Mouse (Mus musculus): ENCODE measurements around the gene Iqsec1. TPM values are rescaled to one million over a fixed set of nuclear protein-coding genes. Genes with fewer than 3 reads are reported as not detected.

Iqsec1 gene
- total and polyA plus RNA-seq, 2 experiments from 2014 or later = 34.5 to 149 TPM

DNA sequence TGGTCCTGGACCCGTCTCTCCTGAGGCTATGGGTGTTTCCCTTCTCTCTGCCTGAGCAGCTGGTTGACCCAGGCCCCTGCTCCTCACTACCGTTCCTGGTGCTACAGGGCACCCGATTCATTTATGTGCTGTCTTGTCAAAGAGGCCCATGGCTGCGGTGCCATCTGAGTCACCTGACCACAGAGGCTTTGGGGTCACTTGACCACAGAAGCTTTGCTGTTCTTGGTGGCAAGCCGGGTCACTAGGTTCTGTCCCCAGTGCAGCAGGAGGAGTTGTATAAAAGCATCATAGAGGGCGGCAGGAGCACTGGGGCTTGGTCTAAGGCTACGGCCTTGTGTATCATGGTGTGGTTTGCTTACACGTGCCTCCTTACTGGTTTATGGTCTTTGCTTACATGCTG is 375.2 kb downstream of the Iqsec1 start:
- 86% methylated on average over 8 of the region's 8 CpGs for WGBS
- no peak for DNase-seq (ENCODE audit: low spot score)
- no peak for ATAC-seq (ENCODE audit: low FRiP score)
- no peaks in the 10 kb centered on the region for H3K9me3 ChIP-seq (ENCODE audit: low read length)
- no peak overlapping the region for H3K27ac ChIP-seq (ENCODE audit: low read depth, low read length)
- no peak overlapping the region for H3K4me2 ChIP-seq (ENCODE audit: low read depth, low read length, poor library complexity, severe bottlenecking)
- H3K36me3 ChIP-seq (ENCODE audit: insufficient read depth, low read length) = peaks cover 5% of the 10 kb centered on the region; the same call in 1 of the 2 replicates
- no peak overlapping the region for H3K4me3 ChIP-seq (ENCODE audit: low read depth, low read length)
- TF ChIP-seq CTCF (IDR thresholded peaks at IDR 0.05) = no peak
- H3K4me1 ChIP-seq (ENCODE audit: insufficient read depth, low read length) = no peaks in the 10 kb centered on the region
- no peak overlapping the region for H3K9ac ChIP-seq (replicated peaks; ENCODE audit: low read length, poor library complexity, severe bottlenecking)
- no peaks in the 10 kb centered on the region for H3K27me3 ChIP-seq (ENCODE audit: insufficient read depth, low read length)

DNA sequence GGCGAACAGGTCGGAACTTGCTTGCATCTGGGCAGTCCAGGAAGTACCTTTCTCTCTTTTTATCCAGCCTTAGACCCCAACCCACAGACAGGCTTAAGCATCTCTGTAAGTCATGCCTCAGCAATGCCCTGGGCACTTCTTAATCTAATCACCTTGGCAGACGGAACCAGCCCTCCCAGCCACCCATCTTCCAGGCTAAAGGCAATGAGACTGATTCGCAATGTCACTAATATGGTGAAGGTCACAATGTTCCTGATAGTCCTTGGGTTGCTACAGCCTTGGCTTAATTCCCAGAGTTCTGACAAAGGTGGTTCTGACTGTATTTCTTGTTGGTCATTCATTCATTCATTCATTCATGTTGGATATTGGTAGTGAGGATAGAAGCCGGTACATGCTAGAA is 378.2 kb downstream of the Iqsec1 start:
- Histone ChIP-seq H3K9ac (replicated peaks; ENCODE audit: low read length, poor library complexity, severe bottlenecking) (no peak overlapping the region), H3K27ac (ENCODE audit: low read depth, low read length) (no peak overlapping the region), H3K9me3 (ENCODE audit: low read length) (no peaks in the 10 kb centered on the region), H3K27me3 (ENCODE audit: insufficient read depth, low read length) (no peaks in the 10 kb centered on the region), H3K4me3 (ENCODE audit: low read depth, low read length) (no peak overlapping the region), H3K4me2 (ENCODE audit: low read depth, low read length, poor library complexity, severe bottlenecking) (no peak overlapping the region), H3K36me3 (ENCODE audit: insufficient read depth, low read length) (peaks cover 5% of the 10 kb centered on the region; the same call in 1 of the 2 replicates), H3K4me1 (ENCODE audit: insufficient read depth, low read length) (peaks cover 4% of the 10 kb centered on the region; the same call in 1 of the 2 replicates)
- DNase-seq (ENCODE audit: low spot score) (no peak), ATAC-seq (ENCODE audit: low FRiP score) (no peak)
- WGBS = 93% methylated on average over 5 of the region's 5 CpGs
- no peak for TF ChIP-seq CTCF (IDR thresholded peaks at IDR 0.05)

GRCm38 (mm10) chr6:90608186-90608585 is 380.3 kb downstream of the Iqsec1 start:
- no peak overlapping the region for H3K9ac ChIP-seq (replicated peaks; ENCODE audit: low read length, poor library complexity, severe bottlenecking)
- H3K27ac ChIP-seq (ENCODE audit: low read depth, low read length) = no peak overlapping the region
- no peak overlapping the region for H3K4me3 ChIP-seq (ENCODE audit: low read depth, low read length)
- no peaks in the 10 kb centered on the region for H3K27me3 ChIP-seq (ENCODE audit: insufficient read depth, low read length)
- TF ChIP-seq CTCF (IDR thresholded peaks at IDR 0.05) = peak; percentile 66
- no peak for DNase-seq (ENCODE audit: low spot score)
- no peak for ATAC-seq (ENCODE audit: low FRiP score)
- peaks cover 5% of the 10 kb centered on the region; the same call in 1 of the 2 replicates for H3K36me3 ChIP-seq (ENCODE audit: insufficient read depth, low read length)
- H3K9me3 ChIP-seq (ENCODE audit: low read length) = no peaks in the 10 kb centered on the region
- H3K4me1 ChIP-seq (ENCODE audit: insufficient read depth, low read length) = peaks cover 4% of the 10 kb centered on the region; the same call in 1 of the 2 replicates
- WGBS = 63% methylated on average over 6 of the region's 6 CpGs
- H3K4me2 ChIP-seq (ENCODE audit: low read depth, low read length, poor library complexity, severe bottlenecking) = no peak overlapping the region

- Histone ChIP-seq H3K27ac (ENCODE audit: low read depth, low read length) (no peak overlapping the region), H3K27me3 (ENCODE audit: insufficient read depth, low read length) (no peaks in the 10 kb centered on the region), H3K4me1 (ENCODE audit: insufficient read depth, low read length) (peaks cover 4% of the 10 kb centered on the region; the same call in 1 of the 2 replicates), H3K9ac (replicated peaks; ENCODE audit: low read length, poor library complexity, severe bottlenecking) (no peak overlapping the region), H3K4me3 (ENCODE audit: low read depth, low read length) (no peak overlapping the region), H3K9me3 (ENCODE audit: low read length) (no peaks in the 10 kb centered on the region), H3K36me3 (ENCODE audit: insufficient read depth, low read length) (no peaks in the 10 kb centered on the region), H3K4me2 (ENCODE audit: low read depth, low read length, poor library complexity, severe bottlenecking) (no peak overlapping the region)
- ATAC-seq (ENCODE audit: low FRiP score) = no peak
- peak; percentile 65 for DNase-seq (ENCODE audit: low spot score)
- TF ChIP-seq CTCF (IDR thresholded peaks at IDR 0.05) = peak; percentile 88
- 15% methylated on average over 5 of the region's 5 CpGs for WGBS
Measured at GRCm38 (mm10) chr6:90607196-90607595, 381.3 kb downstream of the Iqsec1 start.

- peak; percentile 90 for TF ChIP-seq CTCF (IDR thresholded peaks at IDR 0.05)
- Histone ChIP-seq H3K9me3 (ENCODE audit: low read length) (no peaks in the 10 kb centered on the region), H3K27ac (ENCODE audit: low read depth, low read length) (no peak overlapping the region), H3K9ac (replicated peaks; ENCODE audit: low read length, poor library complexity, severe bottlenecking) (no peak overlapping the region), H3K36me3 (ENCODE audit: insufficient read depth, low read length) (no peaks in the 10 kb centered on the region), H3K4me1 (ENCODE audit: insufficient read depth, low read length) (peaks cover 4% of the 10 kb centered on the region; the same call in 1 of the 2 replicates), H3K4me3 (ENCODE audit: low read depth, low read length) (no peak overlapping the region), H3K4me2 (ENCODE audit: low read depth, low read length, poor library complexity, severe bottlenecking) (no peak overlapping the region), H3K27me3 (ENCODE audit: insufficient read depth, low read length) (no peaks in the 10 kb centered on the region)
- peak; percentile 83 for DNase-seq (ENCODE audit: low spot score)
- 30% methylated on average over 7 of the region's 7 CpGs for whole genome bisulfite sequencing
- no peak for ATAC-seq (ENCODE audit: low FRiP score)
Measured at GRCm38 (mm10) chr6:90606538-90606937, 381.9 kb downstream of the Iqsec1 start.

Small RNA genes within 50 kb of the gene (microRNA-seq; reads per million reads assigned to microRNA genes)
- gene Gm24816 (ENCODE audit: borderline number of aligned reads) = not detected

Other genes starting within 250 kb of the Iqsec1 start
- 58.3 and 67.8 TPM in 2 replicates for gene Nup210, start 128.1 kb upstream of the Iqsec1 start, total RNA-seq (2014; rRNA removed)
- gene Nup210, start 128.1 kb upstream of the Iqsec1 start, polyA plus RNA-seq (2015; fragmentation: Nextera tagmentation; extraction: Ambion mirVana) = 16.2 and 17.2 TPM in 2 replicates
- 104 and 121 TPM in 2 replicates for gene Hdac11, start 168.0 kb upstream of the Iqsec1 start, total RNA-seq (2014; rRNA removed)
- 55.2 and 59.1 TPM in 2 replicates for gene Hdac11, start 168.0 kb upstream of the Iqsec1 start, polyA plus RNA-seq (2015; fragmentation: Nextera tagmentation; extraction: Ambion mirVana)
- gene Fbln2, start 223.8 kb upstream of the Iqsec1 start, total RNA-seq (2014; rRNA removed) = 32.0 and 33.5 TPM in 2 replicates
- gene Fbln2, start 223.8 kb upstream of the Iqsec1 start, polyA plus RNA-seq (2015; fragmentation: Nextera tagmentation; extraction: Ambion mirVana) = 12.1 and 15.3 TPM in 2 replicates